Mouse (Mus musculus) spleen, postnatal 14 days (tissue): ENCODE measurements at regions not wholly inside any gene's neighbourhood (a gene's known extent, or its start where the extent isn't known, plus 50 kb on each side); places are given as distances from the start of the nearest gene placed in this dataset.
A peak's percentile ranks its signal among the peaks of the same experiment; 100 is the strongest.

ENCODE experiments used
- DNase-seq, 2 experiments: peaks; one replicate each; pipeline ENCODE4 v3.0.0; 2021 to 2022; ENCODE audit warnings: low spot score in 2 of 2

- DNase-seq, result no peak
These were observed 161.2 kb upstream of the Rreb1 start for GRCm38 (mm10) chr13:37617015-37617414.

GRCm38 (mm10) chr13:37619841-37620725 is 158.1 kb upstream of the Rreb1 start:
- peak in 1 of 2 experiments; percentile 17 for DNase-seq

GRCm38 (mm10) chr13:37621319-37622050 is 156.7 kb upstream of the Rreb1 start:
- DNase-seq, result no peak

GRCm38 (mm10) chr13:37622366-37623088 is 155.7 kb upstream of the Rreb1 start:
- no peak for DNase-seq

- no peak for DNase-seq
These were observed 153.5 kb upstream of the Rreb1 start for GRCm38 (mm10) chr13:37624741-37625140.

GRCm38 (mm10) chr13:37625532-37626235 is 152.5 kb upstream of the Rreb1 start:
- DNase-seq, result no peak

- DNase-seq, result no peak
These were observed 149.6 kb upstream of the Rreb1 start for GRCm38 (mm10) chr13:37628391-37629270.

GRCm38 (mm10) chr13:37629271-37629899 is 148.8 kb upstream of the Rreb1 start:
- DNase-seq, result no peak

- no peak for DNase-seq
These were observed 145.3 kb upstream of the Rreb1 start for GRCm38 (mm10) chr13:37632835-37633440.

- DNase-seq, result no peak
These were observed 141.8 kb upstream of the Rreb1 start for GRCm38 (mm10) chr13:37636363-37636762.

GRCm38 (mm10) chr13:37637151-37637550 is 141.0 kb upstream of the Rreb1 start:
- no peak for DNase-seq

GRCm38 (mm10) chr13:37638071-37638511 is 140.1 kb upstream of the Rreb1 start:
- DNase-seq, result no peak

GRCm38 (mm10) chr13:37642410-37643093 is 135.6 kb upstream of the Rreb1 start:
- no peak for DNase-seq

GRCm38 (mm10) chr13:37644751-37645181 is 133.4 kb upstream of the Rreb1 start:
- no peak for DNase-seq

- DNase-seq, result no peak
These were observed 128.6 kb upstream of the Rreb1 start for GRCm38 (mm10) chr13:37649467-37650080.

- DNase-seq, result no peak
These were observed 126.8 kb upstream of the Rreb1 start for GRCm38 (mm10) chr13:37651221-37651946.

GRCm38 (mm10) chr13:37654651-37655050 is 123.5 kb upstream of the Rreb1 start:
- DNase-seq, result no peak

- DNase-seq, result peak in 1 of 2 experiments; percentile 33
These were observed 121.0 kb upstream of the Rreb1 start for GRCm38 (mm10) chr13:37657248-37657647.
